Mouse (Mus musculus) midbrain, embryonic 12.5 days (tissue): ENCODE measurements around the gene Tcf12. TPM values are rescaled to one million over a fixed set of nuclear protein-coding genes. Genes with fewer than 3 reads are reported as not detected.

Experiments used
- ATAC-seq: fragments of 200-750 bp; cut with Nextera tagmentation; 2 replicates; pipeline ENCODE4 v1.8.0; 2017; ENCODE audit warnings: low read depth, moderate TSS enrichment, moderate library complexity; ENCODE audit not compliant: low FRiP score
- H3K27ac ChIP-seq: fragments of 300-500 bp; sonication (generic); replicated peaks from 2 replicates; pipeline ENCODE4 v1.5.1; 2016; ENCODE audit warnings: mild to moderate bottlenecking
- H3K27me3 ChIP-seq: fragments of 300-500 bp; sonication (generic); 2 replicates; pipeline ENCODE4 v1.6.1; 2016; ENCODE audit warnings: mild to moderate bottlenecking
- H3K36me3 ChIP-seq: fragments of 300-500 bp; sonication (generic); 2 replicates; pipeline ENCODE4 v1.6.1; 2016
- H3K4me1 ChIP-seq: fragments of 300-500 bp; sonication (generic); 2 replicates; pipeline ENCODE4 v1.6.1; 2016
- H3K4me2 ChIP-seq: fragments of 300-500 bp; sonication (generic); replicated peaks from 2 replicates; pipeline ENCODE4 v1.6.1; 2016; ENCODE audit warnings: mild to moderate bottlenecking, moderate library complexity
- H3K4me3 ChIP-seq: fragments of 300-500 bp; sonication (generic); 2 replicates; pipeline ENCODE4 v1.5.1; 2016; ENCODE audit warnings: mild to moderate bottlenecking
- H3K9ac ChIP-seq: fragments of 300-500 bp; sonication (generic); replicated peaks from 2 replicates; pipeline ENCODE4 v1.6.1; 2016; ENCODE audit warnings: mild to moderate bottlenecking, moderate library complexity
- H3K9me3 ChIP-seq: fragments of 300-500 bp; sonication (generic); 2 replicates; pipeline ENCODE4 v1.6.1; 2016; ENCODE audit warnings: mild to moderate bottlenecking
- WGBS: fragments of 180-500 bp; shearing (Covaris S2); methylation state at CpG from one replicate; pipeline ENCODE4 v1.1.7; 2016; 5-methylcytosine and 5-hydroxymethylcytosine counted together
- polyA plus RNA-seq: library from polyadenylated mRNA; unstranded; fragments of >200 nt; fragmentation: Nextera tagmentation; extraction: Ambion mirVana; gene quantifications from 2 replicates; pipeline ENCODE4 v1.2.1, GENCODE M21; 2016

Tcf12 gene
- polyA plus RNA-seq, 1 experiment from 2014 or later: 227 TPM

- no peak overlapping the region for H3K4me3 ChIP-seq
- 0 out of 2 replicates have a peak, but pooled peaks cover under 1% of the 10 kb centered on the region for H3K4me1 ChIP-seq
- H3K27me3 ChIP-seq: no peaks in the 10 kb centered on the region
- H3K9me3 ChIP-seq: no peaks in the 10 kb centered on the region
- no peak overlapping the region for H3K9ac ChIP-seq
- ATAC-seq: no peak
- no peak overlapping the region for H3K27ac ChIP-seq
- H3K36me3 ChIP-seq: no peaks in the 10 kb centered on the region
- 92% methylated on average over 4 of the region's 4 CpGs for WGBS
- H3K4me2 ChIP-seq: no peak overlapping the region
Measured at GRCm38 (mm10) chr9:72014585-72015381, 96.9 kb downstream of the Tcf12 start.

DNA sequence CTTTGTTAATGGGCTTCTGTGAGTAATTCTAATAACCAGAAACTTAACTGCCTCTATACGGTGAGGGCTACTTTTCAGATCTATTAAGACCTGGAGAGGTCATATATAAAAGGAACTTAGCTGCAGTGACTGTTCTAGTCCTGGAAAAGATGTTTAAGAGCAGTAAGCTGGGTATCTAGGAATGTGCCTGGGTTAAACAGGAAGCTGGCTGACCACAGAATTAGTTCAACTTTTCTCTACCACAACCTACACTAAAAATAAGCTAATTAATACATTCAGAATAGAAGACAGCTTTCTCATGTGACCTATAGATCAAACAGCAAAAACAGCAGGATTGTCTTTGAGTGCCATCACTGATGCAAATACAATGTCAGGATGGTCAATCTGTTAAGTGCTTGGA, 98.1 kb downstream of the Tcf12 start:
- Histone ChIP-seq H3K4me2 (no peak overlapping the region), H3K9ac (no peak overlapping the region), H3K9me3 (no peaks in the 10 kb centered on the region), H3K4me3 (no peak overlapping the region), H3K4me1 (no peaks in the 10 kb centered on the region), H3K27me3 (no peaks in the 10 kb centered on the region), H3K36me3 (no peaks in the 10 kb centered on the region), H3K27ac (no peak overlapping the region)
- 98% methylated on average over 1 of the region's 1 CpGs for WGBS
- no peak for ATAC-seq

- Histone ChIP-seq H3K4me3 (no peak overlapping the region), H3K9ac (no peak overlapping the region), H3K27me3 (no peaks in the 10 kb centered on the region), H3K9me3 (no peaks in the 10 kb centered on the region), H3K36me3 (no peaks in the 10 kb centered on the region), H3K27ac (no peak overlapping the region), H3K4me1 (no peaks in the 10 kb centered on the region), H3K4me2 (no peak overlapping the region)
- no peak for ATAC-seq
- 97% methylated on average over 1 of the region's 1 CpGs for WGBS
Measured at GRCm38 (mm10) chr9:72008634-72009033, 103.0 kb downstream of the Tcf12 start.

- 91% methylated on average over 3 of the region's 3 CpGs for WGBS
- Histone ChIP-seq H3K27me3 (no peaks in the 10 kb centered on the region), H3K9me3 (no peaks in the 10 kb centered on the region), H3K4me3 (no peak overlapping the region), H3K9ac (no peak overlapping the region), H3K4me2 (no peak overlapping the region), H3K36me3 (no peaks in the 10 kb centered on the region), H3K4me1 (no peaks in the 10 kb centered on the region), H3K27ac (no peak overlapping the region)
- ATAC-seq: no peak
Measured at GRCm38 (mm10) chr9:71991147-71991546, 120.5 kb downstream of the Tcf12 start.

DNA sequence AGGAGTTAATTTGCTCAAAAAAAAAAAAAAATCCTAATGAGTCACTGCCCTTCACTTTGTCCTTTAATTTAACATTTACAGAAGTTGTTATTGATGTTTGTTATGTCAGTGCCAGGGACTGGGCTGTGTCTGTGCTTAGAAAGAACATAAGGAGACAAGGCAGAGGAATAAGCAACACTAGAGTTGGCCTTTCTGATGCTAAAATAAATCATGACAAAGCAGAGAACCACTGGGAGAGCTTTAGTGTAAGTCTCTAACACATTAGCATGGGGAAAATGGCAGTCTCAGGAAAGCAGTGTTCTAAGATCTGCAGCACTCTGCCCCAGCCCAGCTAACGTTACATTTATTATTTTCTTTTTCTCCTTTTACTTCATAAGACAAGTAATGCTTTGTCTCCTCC, 121.3 kb downstream of the Tcf12 start:
- no peaks in the 10 kb centered on the region for H3K36me3 ChIP-seq
- no peak overlapping the region for H3K9ac ChIP-seq
- H3K9me3 ChIP-seq: no peaks in the 10 kb centered on the region
- H3K4me2 ChIP-seq: no peak overlapping the region
- H3K27ac ChIP-seq: no peak overlapping the region
- H3K27me3 ChIP-seq: no peaks in the 10 kb centered on the region
- WGBS: 77% methylated on average over 1 of the region's 1 CpGs
- no peak overlapping the region for H3K4me3 ChIP-seq
- no peaks in the 10 kb centered on the region for H3K4me1 ChIP-seq
- ATAC-seq: no peak

GRCm38 (mm10) chr9:71989663-71990062, 122.0 kb downstream of the Tcf12 start:
- Histone ChIP-seq H3K4me3 (no peak overlapping the region), H3K4me2 (no peak overlapping the region), H3K27me3 (no peaks in the 10 kb centered on the region), H3K27ac (no peak overlapping the region), H3K9ac (no peak overlapping the region), H3K4me1 (no peaks in the 10 kb centered on the region), H3K36me3 (no peaks in the 10 kb centered on the region), H3K9me3 (no peaks in the 10 kb centered on the region)
- ATAC-seq: no peak
- WGBS: 84% methylated on average over 1 of the region's 1 CpGs

DNA sequence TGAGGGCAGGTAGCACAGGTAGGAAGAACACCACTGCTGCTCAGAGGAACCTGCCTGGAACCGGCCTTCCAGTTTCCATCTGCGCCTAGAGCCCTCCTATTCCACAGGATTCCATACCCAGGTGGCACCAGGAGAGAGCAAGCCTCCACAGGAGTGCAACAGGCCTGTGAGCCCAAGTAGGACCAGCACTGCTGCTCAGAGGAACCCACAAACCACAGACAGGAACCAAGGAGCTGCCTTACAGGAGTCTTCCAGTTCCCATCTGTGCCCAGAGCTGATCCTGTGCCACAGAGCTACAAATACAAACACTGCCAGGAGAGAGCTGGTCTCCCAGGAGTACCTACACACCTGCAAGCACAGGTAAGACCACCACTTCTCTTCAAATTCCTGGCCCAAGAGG, 125.0 kb downstream of the Tcf12 start:
- no peaks in the 10 kb centered on the region for H3K9me3 ChIP-seq
- H3K27ac ChIP-seq: no peak overlapping the region
- no peak overlapping the region for H3K9ac ChIP-seq
- H3K36me3 ChIP-seq: no peaks in the 10 kb centered on the region
- H3K4me1 ChIP-seq: no peaks in the 10 kb centered on the region
- H3K4me3 ChIP-seq: no peak overlapping the region
- H3K27me3 ChIP-seq: no peaks in the 10 kb centered on the region
- 100% methylated on average over 2 of the region's 2 CpGs for WGBS
- no peak for ATAC-seq
- no peak overlapping the region for H3K4me2 ChIP-seq

- H3K4me3 ChIP-seq: no peak overlapping the region
Measured at GRCm38 (mm10) chr9:71982826-71983225, 128.8 kb downstream of the Tcf12 start.

GRCm38 (mm10) chr9:71981071-71981470, 130.6 kb downstream of the Tcf12 start:
- 95% methylated on average over 3 of the region's 3 CpGs for WGBS
- no peaks in the 10 kb centered on the region for H3K27me3 ChIP-seq
- no peak overlapping the region for H3K27ac ChIP-seq

More at GRCm38 (mm10) chr9:71982826-71983225, 128.8 kb downstream of the Tcf12 start:
- 0 out of 2 replicates have a peak, but pooled peaks cover 9% of the 10 kb centered on the region for H3K4me1 ChIP-seq
- H3K36me3 ChIP-seq: no peaks in the 10 kb centered on the region
- no peaks in the 10 kb centered on the region for H3K9me3 ChIP-seq
- H3K27ac ChIP-seq: no peak overlapping the region
- no peak for ATAC-seq
- WGBS: 85% methylated on average over 1 of the region's 1 CpGs
- H3K9ac ChIP-seq: no peak overlapping the region
- no peak overlapping the region for H3K4me2 ChIP-seq
- H3K27me3 ChIP-seq: no peaks in the 10 kb centered on the region

GRCm38 (mm10) chr9:71980579-71980978, 131.1 kb downstream of the Tcf12 start:
- H3K4me2 ChIP-seq: no peak overlapping the region
- 84% methylated on average over 2 of the region's 2 CpGs for WGBS
- H3K4me3 ChIP-seq: no peak overlapping the region
- H3K4me1 ChIP-seq: peaks cover 19% of the 10 kb centered on the region; the same call in 1 of the 2 replicates
- no peak overlapping the region for H3K9ac ChIP-seq
- H3K27ac ChIP-seq: no peak overlapping the region
- H3K9me3 ChIP-seq: no peaks in the 10 kb centered on the region
- no peaks in the 10 kb centered on the region for H3K36me3 ChIP-seq
- no peak for ATAC-seq
- H3K27me3 ChIP-seq: no peaks in the 10 kb centered on the region

More at GRCm38 (mm10) chr9:71981071-71981470, 130.6 kb downstream of the Tcf12 start:
- no peak overlapping the region for H3K4me2 ChIP-seq
- H3K9ac ChIP-seq: no peak overlapping the region
- peaks cover 17% of the 10 kb centered on the region; the same call in 1 of the 2 replicates for H3K4me1 ChIP-seq
- no peak overlapping the region for H3K4me3 ChIP-seq
- H3K36me3 ChIP-seq: no peaks in the 10 kb centered on the region
- no peak for ATAC-seq
- no peaks in the 10 kb centered on the region for H3K9me3 ChIP-seq

- 71% methylated on average over 3 of the region's 3 CpGs for WGBS
- H3K4me2 ChIP-seq: no peak overlapping the region
- no peak overlapping the region for H3K27ac ChIP-seq
- no peak for ATAC-seq
- peaks cover 27% of the 10 kb centered on the region for H3K4me1 ChIP-seq
- H3K36me3 ChIP-seq: no peaks in the 10 kb centered on the region
- H3K9me3 ChIP-seq: no peaks in the 10 kb centered on the region
- H3K9ac ChIP-seq: no peak overlapping the region
- no peaks in the 10 kb centered on the region for H3K27me3 ChIP-seq
- no peak overlapping the region for H3K4me3 ChIP-seq
Measured at GRCm38 (mm10) chr9:71978886-71979285, 132.8 kb downstream of the Tcf12 start.

- Histone ChIP-seq H3K4me3 (no peak overlapping the region), H3K27me3 (no peaks in the 10 kb centered on the region), H3K9ac (no peak overlapping the region), H3K9me3 (no peaks in the 10 kb centered on the region), H3K4me1 (peaks cover 27% of the 10 kb centered on the region), H3K36me3 (no peaks in the 10 kb centered on the region), H3K4me2 (0 out of 2 replicates have a peak overlapping the region, but pooled peaks have one; percentile 7), H3K27ac (peak overlapping the region; percentile 70)
- WGBS: 22% methylated on average over 6 of the region's 6 CpGs
- ATAC-seq: peak; percentile 96
Measured at GRCm38 (mm10) chr9:71976034-71976433, 135.6 kb downstream of the Tcf12 start.
